20 mouse cellular contexts compared by ENCODE assay signal in the genomic region with DNA sequence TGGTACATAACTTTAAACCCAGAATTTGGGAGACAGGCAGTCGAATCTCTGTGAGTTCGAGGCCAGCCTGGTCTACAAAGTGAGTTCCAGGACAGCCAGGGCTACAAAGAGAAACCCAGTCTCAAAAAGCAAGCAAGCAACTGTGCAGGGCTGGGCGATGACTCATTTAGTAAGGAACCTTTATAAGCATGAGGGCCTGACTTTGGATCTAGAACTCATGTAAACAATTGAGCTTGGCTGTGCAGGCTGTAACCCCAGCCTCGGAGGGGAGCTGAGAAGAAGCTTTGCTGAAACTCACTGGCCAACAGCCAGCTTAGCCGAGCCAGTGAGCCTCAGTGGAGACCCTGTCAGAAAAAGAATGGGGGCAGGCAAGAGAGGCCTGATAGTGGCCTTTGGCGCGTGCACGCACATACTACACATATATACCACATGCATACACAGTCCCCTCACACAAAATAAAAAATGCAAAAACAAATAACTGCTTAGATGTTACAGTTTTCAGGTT. TPM values are rescaled to one million over a fixed set of nuclear protein-coding genes. Genes with fewer than 3 reads are reported as not detected.
A peak's percentile ranks its signal among the peaks of the same experiment; 100 is the strongest.
DNase-seq lines count a peak whose midpoint lies in the region; ATAC-seq and TF ChIP-seq lines count a peak whose summit lies in the region.
"Had no signal": no experiment of that assay in that cellular context is flagged by ENCODE, and none has a peak within 500 bp of the region (broad histone marks: within the 10 kb centered on the region; RNA-seq: fewer than 3 reads in every experiment).

No protein-coding gene starts in this region.

- no peaks in the 10 kb centered on the region for H3K27me3 ChIP-seq in lung, postnatal 0 days (replicated peaks; ENCODE audit: insufficient read depth, low read length)
- H3K27me3 ChIP-seq in forebrain, embryonic 16.5 days (replicated peaks; ENCODE audit: control insufficient read depth, insufficient read depth, low read length): no peaks in the 10 kb centered on the region
- H3K27me3 ChIP-seq: embryonic facial prominence, embryonic 13.5 days; forebrain, embryonic 12.5 days; heart, embryonic 15.5 days; Patski had no signal

- H3K9me3 ChIP-seq in lung, postnatal 0 days (ENCODE audit: low read length): no peaks in the 10 kb centered on the region
- H3K9me3 ChIP-seq in forebrain, embryonic 16.5 days (ENCODE audit: control insufficient read depth, low read length): no peaks in the 10 kb centered on the region
- H3K9me3 ChIP-seq: embryonic facial prominence, embryonic 13.5 days; forebrain, embryonic 12.5 days; heart, embryonic 15.5 days had no signal

- no peak for TF ChIP-seq EP300 in lung, postnatal 0 days (IDR thresholded peaks at IDR 0.05)

- H3K4me3 ChIP-seq in layer of hippocampus, adult 2 months: no peak overlapping the region
- no peak overlapping the region for H3K4me3 ChIP-seq in lung, postnatal 0 days (ENCODE audit: low read depth, low read length)
- no peak overlapping the region for H3K4me3 ChIP-seq in forebrain, embryonic 16.5 days (replicated peaks; ENCODE audit: low read length)
- H3K4me3 ChIP-seq: embryonic facial prominence, embryonic 13.5 days; forebrain, embryonic 12.5 days; heart, embryonic 15.5 days had no signal

- TF ChIP-seq CTCF in layer of hippocampus, adult 2 months (conservative IDR thresholded peaks at IDR 0.05): no peak
- TF ChIP-seq CTCF in lung, postnatal 0 days (IDR thresholded peaks at IDR 0.05): no peak

- no peak overlapping the region for H3K4me2 ChIP-seq in lung, postnatal 0 days (replicated peaks; ENCODE audit: low read depth, low read length)
- H3K4me2 ChIP-seq in forebrain, embryonic 16.5 days (ENCODE audit: low read length): no peak overlapping the region
- H3K4me2 ChIP-seq: embryonic facial prominence, embryonic 13.5 days; forebrain, embryonic 12.5 days; heart, embryonic 11.5 days; heart, embryonic 15.5 days; hindbrain, embryonic 14.5 days had no signal

- no peaks in the 10 kb centered on the region; the same call in 1 of the 2 replicates for H3K36me3 ChIP-seq in lung, postnatal 0 days (ENCODE audit: insufficient read depth, low read length)
- no peaks in the 10 kb centered on the region for H3K36me3 ChIP-seq in forebrain, embryonic 16.5 days (ENCODE audit: control insufficient read depth, insufficient read depth)
- H3K36me3 ChIP-seq: embryonic facial prominence, embryonic 13.5 days; forebrain, embryonic 12.5 days; heart, embryonic 15.5 days had no signal

- ATAC-seq in lung, postnatal 0 days: no peak
- no peak for ATAC-seq in forebrain, embryonic 16.5 days
- ATAC-seq: activated CD4-positive, CD25-positive, alpha-beta regulatory T cell, adult 4 months; forebrain, postnatal 0 days; Patski had no signal

- DNase-seq in layer of hippocampus, adult 2 months (ENCODE audit: low spot score in 2 of 2): no peak
- no peak for DNase-seq in layer of hippocampus, adult 9-10 months (ENCODE audit: low spot score)
- DNase-seq in lung, postnatal 0 days (ENCODE audit: low spot score): peak; percentile 37
- DNase-seq in lung, postnatal 4 days: no peak
- peak; percentile 53 for DNase-seq in 3T3-L1 (ENCODE audit: low read depth, low spot score)
- peak; percentile 46 for DNase-seq in 416B (ENCODE audit: low read depth)
- DNase-seq: adrenal gland, postnatal 25 days; cerebellum, adult 9-11 months; cerebellum, postnatal 36 days; gastrocnemius, postnatal 36 days had no signal

- H3K4me1 ChIP-seq in lung, postnatal 0 days (ENCODE audit: insufficient read depth, low read depth, low read length): no peaks in the 10 kb centered on the region
- peaks cover 16% of the 10 kb centered on the region for H3K4me1 ChIP-seq in forebrain, embryonic 16.5 days (replicated peaks; ENCODE audit: control insufficient read depth, insufficient read depth, low read length)

- WGBS in lung, postnatal 0 days: 69% methylated on average over 8 of the region's 8 CpGs
- WGBS in forebrain, embryonic 16.5 days: 79% methylated on average over 8 of the region's 8 CpGs

- no peak overlapping the region for H3K9ac ChIP-seq in lung, postnatal 0 days (replicated peaks; ENCODE audit: low read depth)
- no peak overlapping the region for H3K9ac ChIP-seq in forebrain, embryonic 16.5 days (replicated peaks; ENCODE audit: low read depth, low read length)
- H3K9ac ChIP-seq: embryonic facial prominence, embryonic 13.5 days; forebrain, embryonic 12.5 days; forebrain, postnatal 0 days; heart, embryonic 15.5 days; hindbrain, embryonic 14.5 days had no signal

- H3K27ac ChIP-seq in layer of hippocampus, adult 2 months: peak overlapping the region; percentile 57
- no peak overlapping the region for H3K27ac ChIP-seq in lung, postnatal 0 days (ENCODE audit: low read length)
- no peak overlapping the region for H3K27ac ChIP-seq in forebrain, embryonic 16.5 days (ENCODE audit: low read length)
- H3K27ac ChIP-seq: embryonic facial prominence, embryonic 13.5 days; forebrain, embryonic 12.5 days; heart, embryonic 15.5 days; hindbrain, embryonic 14.5 days had no signal

RNA-seq across cellular contexts. Expression of a gene that starts 5.6 kb away (rescaled TPM):
- total RNA-seq in layer of hippocampus, adult 2 months (2021): 100 to 1,000 TPM; 127 to 133 TPM
- 10.1 and 11.7 TPM in 2 replicates for polyA plus RNA-seq in lung, postnatal 0 days (2015; fragmentation: Nextera tagmentation; extraction: Ambion mirVana)
- 30.2 and 41.6 TPM in 2 replicates for polyA plus RNA-seq in forebrain, embryonic 16.5 days (2015; fragmentation: Nextera tagmentation; extraction: Ambion mirVana)

RNA-seq across cellular contexts. Expression of a gene that starts 45.0 kb away (rescaled TPM):
- under 1 TPM in 1 of 2 experiments, not detected in 1; 0.15 TPM for total RNA-seq in layer of hippocampus, adult 2 months (2021)
- 0.73 and 0.80 TPM in 2 replicates for polyA plus RNA-seq in lung, postnatal 0 days (2015; fragmentation: Nextera tagmentation; extraction: Ambion mirVana)
- polyA plus RNA-seq in forebrain, embryonic 16.5 days (2015; fragmentation: Nextera tagmentation; extraction: Ambion mirVana): 0.12 TPM in 1 of 2 replicates, not detected in the other
- total RNA-seq: MEL had no signal
- polyA plus RNA-seq: activated CD4-positive, CD25-positive, alpha-beta regulatory T cell, adult 4 months; Patski had no signal

Comparison
In these comparisons a context has a peak if more than half of its experiments do, and no peak if none do; other contexts are left out.
1. DNase-seq: peak in lung, postnatal 0 days (single experiment), 3T3-L1 (single experiment) and 416B (single experiment); none in layer of hippocampus, adult 2 months (0 of 2), layer of hippocampus, adult 9-10 months (single experiment) and lung, postnatal 4 days (0 of 2).